Mouse (Mus musculus) hindbrain, embryonic 15.5 days (tissue): ENCODE measurements at regions not wholly inside any gene's neighbourhood (a gene's known extent, or its start where the extent isn't known, plus 50 kb on each side); places are given as distances from the start of the nearest gene placed in this dataset.
"Not testable (repeated sequence)": the region's sequence is repeated elsewhere in the genome, so short reads cannot be mapped to it uniquely, and the experiment has no call there.

ENCODE experiments used
- ATAC-seq: fragments of 200-750 bp; cut with Nextera tagmentation; 2 replicates; pipeline ENCODE4 v1.8.0; 2017; ENCODE audit warnings: low read depth, moderate number of reproducible peaks, moderate TSS enrichment; ENCODE audit not compliant: low FRiP score
- H3K27ac ChIP-seq: fragments of 300-500 bp; sonication (generic); replicated peaks from 2 replicates; pipeline ENCODE4 v1.5.1; 2015; ENCODE audit warnings: mild to moderate bottlenecking, inconsistent platforms
- H3K27me3 ChIP-seq: fragments of 300-500 bp; sonication (generic); 2 replicates; pipeline ENCODE4 v1.6.1; 2015; ENCODE audit warnings: control low read depth, inconsistent platforms
- H3K36me3 ChIP-seq: fragments of 300-500 bp; sonication (generic); 2 replicates; pipeline ENCODE4 v1.6.1; 2015; ENCODE audit warnings: control low read depth, inconsistent platforms
- H3K4me1 ChIP-seq: fragments of 300-500 bp; sonication (generic); replicated peaks from 2 replicates; pipeline ENCODE4 v1.6.1; 2015; ENCODE audit warnings: control low read depth, inconsistent platforms
- H3K4me2 ChIP-seq: fragments of 300-500 bp; sonication (generic); 2 replicates; pipeline ENCODE4 v1.6.1; 2015; ENCODE audit warnings: moderate library complexity, mild to moderate bottlenecking, inconsistent platforms
- H3K4me3 ChIP-seq: fragments of 300-500 bp; sonication (generic); 2 replicates; pipeline ENCODE4 v1.5.1; 2015; ENCODE audit warnings: mild to moderate bottlenecking, inconsistent platforms
- H3K9ac ChIP-seq: fragments of 300-500 bp; sonication (generic); 2 replicates; pipeline ENCODE4 v1.6.1; 2015; ENCODE audit warnings: inconsistent platforms
- H3K9me3 ChIP-seq: fragments of 300-500 bp; sonication (generic); 2 replicates; pipeline ENCODE4 v1.6.1; 2016; ENCODE audit warnings: control low read depth, inconsistent platforms
- WGBS: fragments of 180-500 bp; shearing (Covaris S2); methylation state at CpG from one replicate; pipeline ENCODE4 v1.1.7; 2015; 5-methylcytosine and 5-hydroxymethylcytosine counted together

GRCm38 (mm10) chr16:8914183-8914582 lies 84.3 kb downstream of the 1810013L24Rik start:
- H3K36me3 ChIP-seq, H3K4me1 ChIP-seq, H3K27me3 ChIP-seq, H3K9ac ChIP-seq, H3K9me3 ChIP-seq, H3K4me2 ChIP-seq, H3K4me3 ChIP-seq, ATAC-seq, H3K27ac ChIP-seq: not testable (repeated sequence)
- 38% methylated on average over 1 of the region's 1 CpGs for WGBS

GRCm38 (mm10) chr16:8916091-8916490 lies 86.2 kb downstream of the 1810013L24Rik start:
- no peaks in the 10 kb centered on the region for H3K36me3 ChIP-seq
- no peak overlapping the region for H3K4me3 ChIP-seq
- H3K4me2 ChIP-seq, result no peak overlapping the region
- H3K27me3 ChIP-seq, result no peaks in the 10 kb centered on the region
- H3K4me1 ChIP-seq, result 0 out of 2 replicates have a peak, but pooled peaks cover 4% of the 10 kb centered on the region
- 35% methylated on average over 7 of the region's 7 CpGs for WGBS
- peak overlapping the region; percentile 10 for H3K27ac ChIP-seq
- H3K9me3 ChIP-seq, result no peaks in the 10 kb centered on the region
- no peak overlapping the region for H3K9ac ChIP-seq
- ATAC-seq, result 0 out of 2 replicates have a peak, but pooled peaks have one; percentile 19

GRCm38 (mm10) chr16:8918741-8919535 lies 89.0 kb downstream of the 1810013L24Rik start:
- Histone ChIP-seq H3K27me3 (no peaks in the 10 kb centered on the region), H3K4me2 (no peak overlapping the region), H3K36me3 (no peaks in the 10 kb centered on the region), H3K4me1 (0 out of 2 replicates have a peak, but pooled peaks cover 4% of the 10 kb centered on the region), H3K9ac (no peak overlapping the region), H3K9me3 (no peaks in the 10 kb centered on the region), H3K4me3 (no peak overlapping the region), H3K27ac (no peak overlapping the region)
- ATAC-seq, result no peak
- WGBS, result 77% methylated on average over 9 of the region's 9 CpGs

- 86% methylated on average over 4 of the region's 4 CpGs for WGBS
- ATAC-seq, result no peak
- H3K4me2 ChIP-seq, result no peak overlapping the region
- H3K27ac ChIP-seq, result no peak overlapping the region
- no peak overlapping the region for H3K4me3 ChIP-seq
- H3K27me3 ChIP-seq, result no peaks in the 10 kb centered on the region
- no peaks in the 10 kb centered on the region for H3K36me3 ChIP-seq
- H3K9me3 ChIP-seq, result no peaks in the 10 kb centered on the region
- no peak overlapping the region for H3K9ac ChIP-seq
- no peaks in the 10 kb centered on the region for H3K4me1 ChIP-seq
These were observed 94.8 kb downstream of the 1810013L24Rik start for GRCm38 (mm10) chr16:8924732-8925131.

- H3K27ac ChIP-seq, result no peak overlapping the region
- H3K9me3 ChIP-seq, result no peaks in the 10 kb centered on the region
- ATAC-seq, result no peak
- H3K36me3 ChIP-seq, result no peaks in the 10 kb centered on the region
- no peaks in the 10 kb centered on the region for H3K4me1 ChIP-seq
- H3K4me2 ChIP-seq, result no peak overlapping the region
- H3K4me3 ChIP-seq, result no peak overlapping the region
- H3K27me3 ChIP-seq, result no peaks in the 10 kb centered on the region
- no peak overlapping the region for H3K9ac ChIP-seq
These were observed 102.1 kb downstream of the 1810013L24Rik start for GRCm38 (mm10) chr16:8931961-8932360.

GRCm38 (mm10) chr16:8933121-8933520 lies 103.2 kb downstream of the 1810013L24Rik start:
- Histone ChIP-seq H3K9ac (no peak overlapping the region), H3K4me3 (no peak overlapping the region), H3K27me3 (no peaks in the 10 kb centered on the region), H3K4me1 (no peaks in the 10 kb centered on the region), H3K27ac (no peak overlapping the region), H3K4me2 (no peak overlapping the region), H3K36me3 (no peaks in the 10 kb centered on the region), H3K9me3 (no peaks in the 10 kb centered on the region)
- no peak for ATAC-seq
- 98% methylated on average over 3 of the region's 3 CpGs for WGBS

GRCm38 (mm10) chr16:8936446-8936845 lies 106.5 kb downstream of the 1810013L24Rik start:
- no peak overlapping the region for H3K27ac ChIP-seq
- no peak overlapping the region for H3K9ac ChIP-seq
- no peak for ATAC-seq
- no peak overlapping the region for H3K4me3 ChIP-seq
- H3K4me1 ChIP-seq, result peaks cover 8% of the 10 kb centered on the region
- no peaks in the 10 kb centered on the region for H3K9me3 ChIP-seq
- no peaks in the 10 kb centered on the region for H3K36me3 ChIP-seq
- H3K4me2 ChIP-seq, result no peak overlapping the region
- no peaks in the 10 kb centered on the region for H3K27me3 ChIP-seq

GRCm38 (mm10) chr16:8938516-8938915 lies 108.6 kb downstream of the 1810013L24Rik start:
- H3K27ac ChIP-seq, result no peak overlapping the region
- H3K4me2 ChIP-seq, result no peak overlapping the region
- 38% methylated on average over 5 of the region's 5 CpGs for WGBS

GRCm38 (mm10) chr16:8939136-8939535 lies 109.2 kb downstream of the 1810013L24Rik start:
- no peak overlapping the region for H3K4me2 ChIP-seq
- H3K4me1 ChIP-seq, result peaks cover 10% of the 10 kb centered on the region
- H3K27ac ChIP-seq, result no peak overlapping the region
- no peak overlapping the region for H3K4me3 ChIP-seq
- H3K27me3 ChIP-seq, result no peaks in the 10 kb centered on the region
- H3K9ac ChIP-seq, result no peak overlapping the region
- H3K9me3 ChIP-seq, result no peaks in the 10 kb centered on the region
- no peak for ATAC-seq
- WGBS, result 34% methylated on average over 7 of the region's 7 CpGs
- H3K36me3 ChIP-seq, result no peaks in the 10 kb centered on the region

More at GRCm38 (mm10) chr16:8938516-8938915, 108.6 kb downstream of the 1810013L24Rik start:
- no peaks in the 10 kb centered on the region for H3K9me3 ChIP-seq
- no peak for ATAC-seq
- H3K4me1 ChIP-seq, result peaks cover 8% of the 10 kb centered on the region
- H3K9ac ChIP-seq, result no peak overlapping the region
- no peaks in the 10 kb centered on the region for H3K36me3 ChIP-seq
- H3K4me3 ChIP-seq, result no peak overlapping the region
- H3K27me3 ChIP-seq, result no peaks in the 10 kb centered on the region

- H3K4me2 ChIP-seq, result no peak overlapping the region
- peak overlapping the region; percentile 13; the same call in 1 of the 2 replicates for H3K27ac ChIP-seq
- no peaks in the 10 kb centered on the region for H3K27me3 ChIP-seq
- H3K9me3 ChIP-seq, result no peaks in the 10 kb centered on the region
- H3K9ac ChIP-seq, result no peak overlapping the region
- WGBS, result 21% methylated on average over 5 of the region's 5 CpGs
- H3K4me3 ChIP-seq, result no peak overlapping the region
- no peak for ATAC-seq
- H3K4me1 ChIP-seq, result peaks cover 13% of the 10 kb centered on the region; the same call in 1 of the 2 replicates
- no peaks in the 10 kb centered on the region for H3K36me3 ChIP-seq
These were observed 114.7 kb downstream of the 1810013L24Rik start for GRCm38 (mm10) chr16:8944412-8945102.

GRCm38 (mm10) chr16:8947846-8948245 lies 117.9 kb downstream of the 1810013L24Rik start:
- peaks cover 13% of the 10 kb centered on the region; the same call in 1 of the 2 replicates for H3K4me1 ChIP-seq
- WGBS, result 50% methylated on average over 5 of the region's 5 CpGs
- H3K27me3 ChIP-seq, result no peaks in the 10 kb centered on the region
- H3K36me3 ChIP-seq, result no peaks in the 10 kb centered on the region
- no peaks in the 10 kb centered on the region for H3K9me3 ChIP-seq
- no peak overlapping the region for H3K9ac ChIP-seq
- no peak overlapping the region for H3K4me2 ChIP-seq
- ATAC-seq, result no peak
- H3K4me3 ChIP-seq, result no peak overlapping the region
- no peak overlapping the region for H3K27ac ChIP-seq

- no peak overlapping the region for H3K4me2 ChIP-seq
- ATAC-seq, result no peak
These were observed 121.4 kb downstream of the 1810013L24Rik start for GRCm38 (mm10) chr16:8951156-8951899.

More at GRCm38 (mm10) chr16:8951156-8951899, 121.4 kb downstream of the 1810013L24Rik start:
- Histone ChIP-seq H3K36me3 (no peaks in the 10 kb centered on the region), H3K4me3 (no peak overlapping the region), H3K9ac (no peak overlapping the region), H3K9me3 (no peaks in the 10 kb centered on the region), H3K27me3 (no peaks in the 10 kb centered on the region), H3K27ac (no peak overlapping the region), H3K4me1 (no peaks in the 10 kb centered on the region)
- 71% methylated on average over 6 of the region's 6 CpGs for WGBS
